In the genomic region with DNA sequence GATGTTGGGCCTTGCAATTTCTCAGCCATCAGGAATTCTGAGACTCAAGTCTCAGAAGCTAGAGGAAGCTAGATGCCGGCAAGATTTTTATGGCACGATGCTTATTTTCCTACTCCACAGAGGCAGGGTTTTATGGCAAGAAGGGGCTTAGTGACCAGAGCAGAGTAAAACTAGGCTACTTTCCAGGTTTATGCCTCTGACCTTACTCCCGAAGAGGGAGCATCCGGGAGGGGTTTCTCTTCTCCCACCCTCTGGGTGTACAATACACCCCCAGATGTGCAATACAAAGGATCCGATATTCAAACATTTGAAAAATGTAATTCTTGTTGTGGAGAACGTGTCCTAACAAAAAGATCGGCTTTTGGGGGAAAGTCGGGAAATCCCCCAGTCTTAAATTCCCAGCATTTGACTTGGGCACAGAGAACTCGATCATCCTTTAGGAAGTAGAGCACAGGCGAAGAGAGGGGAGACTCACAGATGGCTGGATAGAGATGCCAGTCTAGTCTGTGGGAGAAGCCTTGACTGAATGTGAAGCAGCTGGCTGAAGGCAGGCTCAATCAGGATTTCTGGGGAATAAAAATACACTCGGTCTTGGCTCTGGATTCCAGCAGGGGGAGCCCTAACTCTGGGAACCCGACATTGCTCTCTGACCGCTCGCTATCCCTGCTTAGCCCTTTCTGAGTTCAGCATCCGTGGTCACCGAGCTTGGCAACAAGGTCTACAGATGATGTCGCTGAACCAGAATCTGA, we compare ENCODE assay signal across 8 mouse cellular contexts. TPM values are rescaled to one million over a fixed set of nuclear protein-coding genes. Genes with fewer than 3 reads are reported as not detected.
DNase-seq lines count a peak whose midpoint lies in the region; ATAC-seq and TF ChIP-seq lines count a peak whose summit lies in the region.

No protein-coding gene starts in this region.

- 17% methylated on average over 17 of the region's 17 CpGs for WGBS in hindbrain, embryonic 12.5 days

- peak overlapping the region; percentile 21 for H3K4me2 ChIP-seq in hindbrain, embryonic 12.5 days (replicated peaks)

- peaks cover 18% of the 10 kb centered on the region for H3K27me3 ChIP-seq in Patski
- H3K27me3 ChIP-seq in hindbrain, embryonic 12.5 days, result peaks cover 45% of the 10 kb centered on the region

- H3K4me1 ChIP-seq in hindbrain, embryonic 12.5 days, result peaks cover 9% of the 10 kb centered on the region; the same call in 1 of the 2 replicates

- CTCF ChIA-PET in Patski (lab: Charles Lee), result interaction anchor here (0.7 to 1.5 kb wide), 3 partner anchors 10 to 762 kb away, joined by 3 read pairs; no protein-coding TSS in a partner anchor

- no peak for DNase-seq in Patski (ENCODE audit: low read depth, low spot score)
- DNase-seq in cerebellum, adult 9-10 months, result peak; percentile 79
- peak; percentile 83 for DNase-seq in layer of hippocampus, adult 9-11 months
- peak; percentile 90 for DNase-seq in lung, postnatal 10 days
- peak; percentile 96 for DNase-seq in retina, embryonic 14.5 days (ENCODE audit: low spot score)
- peak; percentile 74 to 77 for DNase-seq in urinary bladder, postnatal 36 days (ENCODE audit: low spot score in 2 of 2)

- H3K9ac ChIP-seq in hindbrain, embryonic 12.5 days, result 0 out of 2 replicates have a peak overlapping the region, but pooled peaks have one; percentile 13

- no peaks in the 10 kb centered on the region for H3K9me3 ChIP-seq in hindbrain, embryonic 12.5 days (replicated peaks)

- no peak overlapping the region for H3K4me3 ChIP-seq in hindbrain, embryonic 12.5 days

- no peak overlapping the region for H3K27ac ChIP-seq in hindbrain, embryonic 12.5 days

- no peaks in the 10 kb centered on the region for H3K36me3 ChIP-seq in hindbrain, embryonic 12.5 days

- TF ChIP-seq CTCF in Patski (IDR thresholded peaks at IDR 0.05), result peak; percentile 93

- ATAC-seq in Patski, result no peak
- ATAC-seq in frontal cortex, adult (ENCODE audit: low TSS enrichment), result peak; percentile 99
- ATAC-seq in hindbrain, embryonic 12.5 days (ENCODE audit: low FRiP score), result peak; percentile 69; the same call in 1 of the 2 replicates

- in situ Hi-C loops in Patski (cut with MboI; ENCODE audit: low pct_unique_long_range_greater_than_20kb), result loop anchor here (5.0 kb wide), 2 partner anchors 551 to 766 kb away; no protein-coding TSS in a partner anchor

- POLR2A ChIA-PET in Patski (lab: Charles Lee), result no interaction called here

RNA-seq across cellular contexts. Expression of gene Cdca7, which starts 40.2 kb away (rescaled TPM):
- polyA plus RNA-seq in Patski (2021), result 27.7 TPM
- polyA plus RNA-seq in hindbrain, embryonic 12.5 days (2016; fragmentation: Nextera tagmentation; extraction: Ambion mirVana), result 100 and 101 TPM in 2 replicates
